Mouse (Mus musculus) spleen, adult 2 months (tissue): ENCODE data around the gene Arel1. TPM values are rescaled to one million over a fixed set of nuclear protein-coding genes. Genes with fewer than 3 reads are reported as not detected.

Experiments used
- DNase-seq, 2 experiments: peaks; one replicate each; pipeline versions ENCODE4 v3.0.0 to v3.0.0-alpha.2; 2012 to 2021; ENCODE audit warnings: low spot score in 2 of 2, low read depth in 1 of 2
- H3K27ac ChIP-seq: fragments of 200-500 bp; 2 replicates; pipeline ENCODE4 v1.5.1; 2012; ENCODE audit warnings: low read length, inconsistent platforms; ENCODE audit not compliant: insufficient read depth
- H3K27me3 ChIP-seq: fragments of 200-500 bp; 2 replicates; pipeline ENCODE4 v1.6.1; 2012; ENCODE audit warnings: mild to moderate bottlenecking, moderate library complexity, low read length, inconsistent platforms; ENCODE audit not compliant: control insufficient read depth, insufficient read depth
- H3K36me3 ChIP-seq: fragments of 200-500 bp; 2 replicates; pipeline ENCODE4 v1.6.1; 2012; ENCODE audit warnings: mild to moderate bottlenecking, low read length, inconsistent platforms; ENCODE audit not compliant: control insufficient read depth, insufficient read depth
- H3K4me1 ChIP-seq: fragments of 200-500 bp; 2 replicates; pipeline ENCODE4 v1.6.1; 2011; ENCODE audit warnings: inconsistent platforms; ENCODE audit not compliant: control insufficient read depth, insufficient read depth, insufficient read length
- H3K4me3 ChIP-seq: fragments of 200-500 bp; 2 replicates; pipeline ENCODE4 v1.5.1; 2011; ENCODE audit warnings: mild to moderate bottlenecking, inconsistent platforms; ENCODE audit not compliant: insufficient read depth, insufficient read length; ENCODE audit errors: extremely low read depth
- CTCF ChIP-seq: fragments of 200-500 bp; IDR thresholded peaks from 2 replicates; pipeline ENCODE4 v1.5.1; 2011; ENCODE audit warnings: mild to moderate bottlenecking, inconsistent platforms; ENCODE audit not compliant: insufficient read depth, insufficient read length, insufficient replicate concordance; ENCODE audit errors: extremely low read depth
- POLR2A ChIP-seq: fragments of 200-500 bp; IDR thresholded peaks from 2 replicates; pipeline ENCODE4 v1.6.1; 2011; ENCODE audit warnings: low read depth, low read length, inconsistent platforms
- WGBS: fragments of 180-500 bp; shearing (Covaris S2); methylation state at CpG from one replicate; pipeline ENCODE4 v1.1.7; 2018; 5-methylcytosine and 5-hydroxymethylcytosine counted together
- polyA plus RNA-seq: library from polyadenylated mRNA; depleted of rRNA; stranded (reverse); fragments of >200 nt; gene quantifications from 2 replicates; pipeline ENCODE4 v1.2.3, GENCODE M21; 2012

Gene Arel1
- polyA plus RNA-seq, 1 experiment = 24.6 TPM

DNA sequence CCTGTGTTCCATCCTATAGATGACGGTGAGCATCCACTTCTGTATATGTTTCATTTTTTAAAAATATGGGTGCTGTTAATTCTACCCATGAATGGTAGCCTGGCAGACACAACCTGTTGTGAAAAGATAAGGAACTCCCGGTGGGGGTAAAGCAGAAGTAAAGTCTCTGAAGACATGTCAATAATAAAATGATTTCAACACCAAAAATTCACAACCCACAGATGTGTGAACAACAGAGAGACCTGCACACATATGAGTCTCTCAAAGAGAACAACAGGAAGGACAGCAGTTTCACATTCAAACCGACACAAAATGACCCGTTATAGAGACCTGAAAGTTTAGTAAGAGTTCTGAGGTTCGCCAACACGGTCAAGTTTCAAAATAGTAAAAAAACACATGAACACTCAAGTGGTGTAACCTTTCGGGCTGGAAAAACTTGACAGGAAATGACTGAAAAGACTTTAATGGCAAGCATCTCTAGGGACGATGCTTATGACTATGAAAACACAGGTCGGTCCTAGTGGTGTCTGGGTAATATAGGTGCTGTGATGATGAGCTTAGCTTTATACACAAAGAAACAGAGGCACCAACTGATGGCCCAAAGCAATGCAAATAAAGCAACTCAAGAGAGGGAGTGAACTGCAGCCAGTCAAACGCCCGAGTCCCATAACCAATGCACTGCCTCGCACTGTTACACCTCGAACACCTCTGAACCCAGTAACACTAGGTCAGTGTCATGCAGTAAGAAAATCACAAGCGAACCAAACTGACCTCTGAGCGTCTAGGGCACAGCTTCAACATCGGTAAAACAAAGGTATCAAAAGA, 1.7 kb downstream of the Arel1 start:
- TF ChIP-seq POLR2A (no peak), CTCF (no peak)
- 39% methylated on average over 16 of the region's 16 CpGs for WGBS
- Histone ChIP-seq H3K36me3 (peaks cover 10% of the 10 kb centered on the region; the same call in 1 of the 2 replicates), H3K27ac (peak overlapping the region; percentile 6; the same call in 1 of the 2 replicates), H3K27me3 (no peaks in the 10 kb centered on the region), H3K4me1 (peaks cover 9% of the 10 kb centered on the region), H3K4me3 (peak overlapping the region; percentile 95; the same call in 1 of the 2 replicates)
- DNase-seq = no peak

DNA sequence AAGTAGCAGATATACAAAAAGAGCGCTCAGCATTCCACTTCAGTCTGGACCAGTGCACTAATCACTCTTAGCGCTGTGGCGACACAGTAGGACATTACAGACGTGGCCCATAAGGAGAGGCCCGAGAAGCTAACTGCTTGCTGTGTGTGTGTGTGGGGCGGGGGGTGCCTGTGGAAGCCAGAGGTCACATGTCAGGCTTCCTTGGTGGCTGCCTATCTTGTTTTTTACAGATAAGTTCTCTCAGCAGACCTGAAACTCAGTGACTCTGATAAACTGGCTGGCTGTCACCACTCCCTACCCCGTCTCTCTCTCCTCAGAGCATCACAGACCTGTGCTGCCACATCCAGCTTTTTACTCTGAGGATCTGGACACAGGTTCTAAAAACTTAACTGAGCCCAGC, 8.1 kb downstream of the Arel1 start:
- 84% methylated on average over 7 of the region's 7 CpGs for WGBS
- TF ChIP-seq POLR2A (no peak), CTCF (no peak)
- no peaks in the 10 kb centered on the region for H3K4me1 ChIP-seq
- peaks cover 7% of the 10 kb centered on the region for H3K36me3 ChIP-seq
- H3K27me3 ChIP-seq = no peaks in the 10 kb centered on the region
- H3K27ac ChIP-seq = no peak overlapping the region
- no peak for DNase-seq
- H3K4me3 ChIP-seq = no peak overlapping the region

DNA sequence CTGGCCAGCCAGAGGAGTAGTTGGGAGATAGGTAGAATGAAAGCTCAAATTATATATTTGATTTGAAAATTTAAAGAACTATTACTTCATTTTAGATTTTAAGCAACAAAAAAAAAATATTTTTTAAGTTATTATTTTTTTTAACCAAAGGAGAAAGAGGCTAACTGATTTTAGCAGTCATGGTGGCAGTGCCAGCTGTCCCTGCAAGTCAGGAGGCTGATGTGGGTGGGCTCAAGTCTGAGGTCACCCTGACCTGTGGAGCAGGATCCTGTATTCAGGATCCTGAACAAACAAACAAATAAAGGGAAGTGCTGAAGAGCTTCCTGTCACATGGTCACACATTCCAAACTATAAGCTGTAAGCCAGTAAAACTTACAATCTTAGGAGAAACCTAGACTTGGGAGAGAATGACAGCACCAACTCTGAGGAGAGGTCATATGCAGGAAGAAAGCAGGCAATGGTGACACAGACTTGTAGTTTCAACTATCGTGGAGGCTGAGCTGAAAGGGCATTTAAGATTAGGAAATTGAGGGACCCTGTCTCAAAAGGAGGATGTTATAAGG, 11.8 kb downstream of the Arel1 start:
- no peak overlapping the region for H3K27ac ChIP-seq
- DNase-seq = no peak
- peaks cover 3% of the 10 kb centered on the region; the same call in 1 of the 2 replicates for H3K36me3 ChIP-seq
- WGBS = 74% methylated on average over 1 of the region's 1 CpGs
- TF ChIP-seq CTCF (no peak), POLR2A (no peak)
- H3K27me3 ChIP-seq = no peaks in the 10 kb centered on the region
- no peak overlapping the region for H3K4me3 ChIP-seq
- H3K4me1 ChIP-seq = no peaks in the 10 kb centered on the region

DNA sequence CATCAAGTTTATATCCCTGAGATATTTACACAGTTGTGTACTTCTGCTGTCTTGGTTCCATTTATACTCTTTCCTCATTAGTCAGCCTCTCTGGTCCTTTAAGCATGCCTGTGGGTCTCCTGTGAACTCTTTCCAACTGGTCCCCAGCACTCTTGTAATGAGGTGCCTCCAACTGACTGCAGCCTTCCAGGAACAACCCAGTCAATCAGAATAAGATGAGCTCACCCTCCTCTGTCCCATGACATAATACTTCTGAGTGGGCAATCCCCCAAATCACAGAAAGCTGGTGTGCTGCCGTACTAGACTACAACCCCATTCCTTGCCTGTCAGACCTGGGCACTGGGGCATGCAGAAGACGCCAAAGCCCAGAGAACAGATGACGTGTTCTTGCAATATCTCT, 14.4 kb downstream of the Arel1 start:
- WGBS = 86% methylated on average over 3 of the region's 3 CpGs
- no peak overlapping the region for H3K4me3 ChIP-seq
- H3K36me3 ChIP-seq = no peaks in the 10 kb centered on the region; the same call in 1 of the 2 replicates
- no peak overlapping the region for H3K27ac ChIP-seq
- H3K4me1 ChIP-seq = no peaks in the 10 kb centered on the region
- TF ChIP-seq POLR2A = no peak
- no peak for TF ChIP-seq CTCF
- DNase-seq = no peak
- no peaks in the 10 kb centered on the region for H3K27me3 ChIP-seq

DNA sequence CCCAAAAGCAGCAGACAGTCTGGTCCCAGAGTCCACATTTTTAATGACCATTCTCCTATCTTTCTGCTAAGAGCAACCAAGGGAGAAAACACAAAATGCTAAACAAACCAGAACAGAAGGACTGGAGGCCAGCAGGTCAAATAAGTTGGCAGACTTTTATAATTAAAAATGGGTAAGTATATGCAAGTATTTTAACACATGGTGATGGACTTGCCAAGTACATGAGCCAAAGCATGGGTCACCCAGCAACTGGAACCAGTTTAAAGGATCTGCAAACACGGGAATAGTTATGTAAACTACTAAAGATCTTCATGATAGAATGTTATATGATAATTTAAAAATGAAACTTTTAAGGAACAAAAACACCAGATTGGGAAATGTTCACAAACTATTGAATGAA, 18.3 kb downstream of the Arel1 start:
- H3K4me1 ChIP-seq = no peaks in the 10 kb centered on the region
- H3K27ac ChIP-seq = no peak overlapping the region
- TF ChIP-seq POLR2A = no peak
- TF ChIP-seq CTCF = no peak
- peaks cover 11% of the 10 kb centered on the region for H3K36me3 ChIP-seq
- DNase-seq = no peak
- 89% methylated on average over 1 of the region's 1 CpGs for whole genome bisulfite sequencing
- H3K27me3 ChIP-seq = no peaks in the 10 kb centered on the region
- H3K4me3 ChIP-seq = no peak overlapping the region

DNA sequence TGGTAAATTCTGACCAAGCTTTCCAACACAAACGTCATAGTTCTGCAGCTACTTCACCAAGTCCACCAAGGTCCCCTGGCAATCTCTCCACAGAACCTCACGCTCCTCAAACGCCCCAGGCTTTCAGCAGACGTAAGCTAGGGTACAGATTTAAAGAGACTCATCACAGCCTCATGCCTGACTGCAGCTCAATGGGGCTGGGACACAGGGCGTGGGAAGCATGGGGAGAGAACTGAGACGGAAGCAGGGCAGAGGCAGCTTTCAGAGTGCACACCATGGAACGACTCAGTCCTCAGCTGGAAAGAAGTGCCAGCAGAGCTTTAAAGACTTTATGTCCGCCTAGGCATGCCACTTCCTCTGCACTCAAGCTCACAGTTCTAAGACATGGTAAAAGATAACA, 19.2 kb downstream of the Arel1 start:
- 81% methylated on average over 8 of the region's 8 CpGs for WGBS
- TF ChIP-seq CTCF = no peak
- no peak for TF ChIP-seq POLR2A
- no peaks in the 10 kb centered on the region for H3K4me1 ChIP-seq
- H3K36me3 ChIP-seq = peaks cover 14% of the 10 kb centered on the region
- no peak for DNase-seq
- H3K27me3 ChIP-seq = no peaks in the 10 kb centered on the region
- H3K27ac ChIP-seq = no peak overlapping the region
- H3K4me3 ChIP-seq = no peak overlapping the region

DNA sequence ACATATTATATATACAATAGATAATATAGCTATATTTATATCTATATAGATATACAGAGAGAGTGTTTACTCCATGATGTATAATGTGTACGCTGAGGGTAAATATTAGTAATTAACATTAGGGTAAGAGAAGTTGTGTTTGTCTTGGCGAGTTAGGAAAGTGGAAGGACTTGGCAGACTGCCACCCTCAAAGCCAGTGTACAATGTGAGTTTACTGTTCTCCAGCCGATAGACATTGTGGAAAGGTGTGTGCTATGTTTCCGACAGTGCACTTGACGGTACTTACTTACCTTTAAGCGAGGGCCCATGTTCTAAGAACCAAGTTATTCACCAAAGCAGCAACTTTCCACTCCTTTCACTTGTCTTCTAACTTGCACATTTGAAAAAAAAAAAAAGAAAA, 19.9 kb downstream of the Arel1 start:
- H3K27ac ChIP-seq = no peak overlapping the region
- WGBS = 95% methylated on average over 6 of the region's 6 CpGs
- DNase-seq = no peak
- H3K4me1 ChIP-seq = no peaks in the 10 kb centered on the region
- no peak overlapping the region for H3K4me3 ChIP-seq
- H3K36me3 ChIP-seq = peaks cover 17% of the 10 kb centered on the region
- H3K27me3 ChIP-seq = no peaks in the 10 kb centered on the region
- TF ChIP-seq POLR2A = no peak
- no peak for TF ChIP-seq CTCF
